Mouse (Mus musculus) limb, embryonic 10.5 days (tissue): ENCODE results near the gene Nectin2. TPM values are rescaled to one million over a fixed set of nuclear protein-coding genes. Genes with fewer than 3 reads are reported as not detected.

Experiments
- polyA plus RNA-seq: library from polyadenylated mRNA; unstranded; fragments of >200 nt; fragmentation: Nextera tagmentation; extraction: Ambion mirVana; gene quantifications from 2 replicates; pipeline ENCODE4 v1.2.1, GENCODE M21; 2016

Nectin2 gene
- polyA plus RNA-seq, 1 experiment from 2014 or later, result 78.1 TPM

Other genes starting within 250 kb of the Nectin2 start
- 2.3 and 2.4 TPM in 2 replicates for gene Bloc1s3, start 242.1 kb downstream of the Nectin2 start, polyA plus RNA-seq
- gene Trappc6a, start 242.1 kb downstream of the Nectin2 start, polyA plus RNA-seq, result 74.0 and 90.5 TPM in 2 replicates
- gene Nkpd1, start 232.6 kb downstream of the Nectin2 start, polyA plus RNA-seq, result 0.10 and 0.11 TPM in 2 replicates
- gene Ppp1r37, start 187.4 kb downstream of the Nectin2 start, polyA plus RNA-seq, result 25.9 and 27.2 TPM in 2 replicates
- gene Zfp296, start 173.2 kb downstream of the Nectin2 start, polyA plus RNA-seq, result 0.71 and 0.93 TPM in 2 replicates
- gene Gemin7, start 172.9 kb downstream of the Nectin2 start, polyA plus RNA-seq, result 196 and 201 TPM in 2 replicates
- 59.0 and 63.4 TPM in 2 replicates for gene Clasrp, start 146.0 kb downstream of the Nectin2 start, polyA plus RNA-seq
- 3.8 and 4.2 TPM in 2 replicates for gene Relb, start 121.0 kb downstream of the Nectin2 start, polyA plus RNA-seq
- gene Clptm1, start 85.5 kb downstream of the Nectin2 start, polyA plus RNA-seq, result 84.5 and 86.3 TPM in 2 replicates
- 0.28 TPM in 1 of 2 replicates, not detected in the other for gene Apoc2, start 72.5 kb downstream of the Nectin2 start, polyA plus RNA-seq
- gene Gm44805, start 69.1 kb downstream of the Nectin2 start, polyA plus RNA-seq, result not detected in 2 replicates
- gene Apoc4, start 69.0 kb downstream of the Nectin2 start, polyA plus RNA-seq, result 0.06 TPM in 1 of 2 replicates, not detected in the other
- 3.0 and 4.8 TPM in 2 replicates for gene Apoc1, start 57.8 kb downstream of the Nectin2 start, polyA plus RNA-seq
- 63.0 and 83.6 TPM in 2 replicates for gene Apoe, start 51.3 kb downstream of the Nectin2 start, polyA plus RNA-seq
- gene Tomm40, start 35.0 kb downstream of the Nectin2 start, polyA plus RNA-seq, result 244 and 285 TPM in 2 replicates
- 53.8 and 58.6 TPM in 2 replicates for gene Bcam, start 20.5 kb upstream of the Nectin2 start, polyA plus RNA-seq
- gene Cblc, start 46.3 kb upstream of the Nectin2 start, polyA plus RNA-seq, result 1.4 and 1.6 TPM in 2 replicates
- 0.82 and 1.2 TPM in 2 replicates for gene Bcl3, start 72.3 kb upstream of the Nectin2 start, polyA plus RNA-seq
- not detected in 2 replicates for gene Gm19345, start 101.5 kb upstream of the Nectin2 start, polyA plus RNA-seq
- not detected in 2 replicates for gene Ceacam16, start 110.8 kb upstream of the Nectin2 start, polyA plus RNA-seq
- not detected in 2 replicates for gene Ceacam19, start 137.5 kb upstream of the Nectin2 start, polyA plus RNA-seq
- 6.2 TPM in 2 replicates for gene Pvr, start 170.7 kb upstream of the Nectin2 start, polyA plus RNA-seq
- gene Igsf23, start 200.3 kb upstream of the Nectin2 start, polyA plus RNA-seq, result 0.21 and 0.24 TPM in 2 replicates
- not detected in 2 replicates for gene Ceacam20, start 214.9 kb upstream of the Nectin2 start, polyA plus RNA-seq
- not detected in 2 replicates for gene Nlrp9b, start 241.0 kb upstream of the Nectin2 start, polyA plus RNA-seq